Mouse (Mus musculus): ENCODE results near the gene Dnmt3b.

The Dnmt3b gene

DNA sequence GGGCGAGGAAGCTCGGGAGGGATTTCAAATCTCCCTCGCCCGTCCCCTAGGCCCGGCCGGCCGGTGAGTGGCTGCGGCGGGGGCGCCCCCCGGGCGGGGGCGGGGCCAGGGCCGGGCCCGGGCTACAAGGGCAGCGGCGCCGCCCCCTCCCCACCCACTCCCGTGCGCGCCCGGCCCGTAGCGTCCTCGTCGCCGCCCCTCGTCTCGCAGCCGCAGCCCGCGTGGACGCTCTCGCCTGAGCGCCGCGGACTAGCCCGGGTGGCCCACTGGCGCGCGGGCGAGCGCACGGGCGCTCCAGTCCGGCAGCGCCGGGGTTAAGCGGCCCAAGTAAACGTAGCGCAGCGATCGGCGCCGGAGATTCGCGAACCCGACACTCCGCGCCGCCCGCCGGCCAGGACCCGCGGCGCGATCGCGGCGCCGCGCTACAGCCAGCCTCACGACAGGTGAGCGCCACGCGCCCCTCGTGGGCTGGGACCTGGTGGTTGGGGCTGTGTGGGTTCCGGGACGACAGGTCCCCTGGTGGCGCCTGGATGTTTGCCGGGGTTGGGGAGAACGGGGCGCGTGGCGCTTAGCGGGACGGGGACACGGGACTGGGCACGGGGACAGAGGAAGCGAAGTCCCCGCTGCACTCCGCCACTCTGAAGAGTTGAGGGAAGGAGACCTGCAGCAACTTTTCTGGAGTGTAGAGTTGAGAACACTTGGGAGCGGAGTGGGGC lies at the start of gene Dnmt3b:
Dnmt3b (plus strand) TSS at position 153 of the 716 bp plus-strand sequence.
- DNase-seq = peak; percentile 75

GRCm38 (mm10) chr2:153600021-153600666 lies 49.1 kb upstream of the Dnmt3b start:
- peak; percentile 67 for DNase-seq

- DNase-seq = peak; percentile 67
These were observed 48.3 kb upstream of the Dnmt3b start for GRCm38 (mm10) chr2:153600667-153601648.

DNA sequence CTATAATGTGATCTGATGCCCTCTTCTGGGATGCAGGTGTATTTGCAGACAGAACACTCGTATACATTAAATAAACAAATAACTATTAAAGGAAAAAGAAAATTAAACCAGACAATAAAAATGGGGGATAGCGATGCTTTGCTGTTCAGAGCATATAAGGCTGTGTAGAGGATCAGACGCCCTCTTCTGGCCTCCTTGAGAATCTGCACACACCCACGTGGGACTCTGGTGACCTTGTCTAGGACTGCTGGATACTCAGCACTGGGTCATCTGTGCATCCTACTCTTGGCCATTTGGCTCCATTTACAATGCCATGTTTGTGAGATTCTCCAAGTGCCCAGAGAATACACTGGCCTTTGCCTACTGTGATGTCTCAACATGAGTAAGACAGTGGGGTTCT lies 45.5 kb upstream of the Dnmt3b start:
- no peak for DNase-seq

GRCm38 (mm10) chr2:153606421-153606820 lies 42.8 kb upstream of the Dnmt3b start:
- no peak for DNase-seq

DNA sequence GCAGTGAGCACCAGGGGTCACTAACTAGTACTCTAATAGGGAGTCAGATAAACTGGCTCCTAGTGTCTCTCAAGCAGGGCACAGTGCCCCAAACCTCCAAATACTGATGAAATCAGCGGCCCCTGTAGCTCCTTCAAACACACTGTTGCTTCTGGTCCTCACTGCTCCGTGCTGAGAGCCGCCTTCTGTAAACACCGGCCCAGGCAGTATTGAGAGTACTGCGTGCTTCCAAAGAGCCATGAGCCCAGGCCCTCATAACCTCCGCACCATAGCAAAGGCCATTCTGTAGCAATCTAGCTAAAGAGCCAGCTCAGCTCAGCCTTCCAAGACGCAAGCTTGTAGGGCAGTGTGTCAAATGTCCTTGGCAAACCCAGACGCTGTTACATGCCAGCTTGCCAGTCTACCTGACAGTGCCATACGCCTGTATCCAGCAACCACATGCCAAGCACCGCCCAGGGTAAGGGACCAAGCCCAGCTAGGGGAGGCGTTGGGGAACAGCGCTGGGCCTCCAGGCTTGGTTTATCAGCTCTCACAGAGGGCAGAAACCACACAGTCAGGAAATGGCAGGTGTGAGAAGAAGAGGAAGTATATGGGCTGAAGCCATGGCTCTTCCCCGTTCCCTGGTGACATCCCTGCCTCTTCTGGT lies 41.3 kb upstream of the Dnmt3b start:
- no peak for DNase-seq

DNA sequence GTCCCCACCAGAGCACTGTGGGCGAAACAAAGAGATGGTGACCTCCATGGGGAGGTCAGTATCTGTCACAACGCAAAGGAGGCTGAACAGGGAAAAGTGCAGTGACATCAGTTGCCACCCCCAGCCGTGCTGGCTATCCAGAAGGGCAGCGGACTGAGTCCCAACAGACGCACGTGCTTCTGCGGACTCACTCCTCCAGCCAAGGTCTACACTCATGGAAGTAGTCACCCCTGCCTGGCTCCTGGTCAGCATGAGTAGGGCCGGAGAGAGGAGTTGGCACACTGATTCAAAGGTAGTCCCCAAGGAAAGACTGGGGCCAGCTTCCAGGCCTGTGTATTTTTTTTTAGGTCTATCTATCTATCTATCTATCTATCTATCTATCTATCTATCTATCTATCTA lies 40.2 kb upstream of the Dnmt3b start:
- no peak for DNase-seq

DNA sequence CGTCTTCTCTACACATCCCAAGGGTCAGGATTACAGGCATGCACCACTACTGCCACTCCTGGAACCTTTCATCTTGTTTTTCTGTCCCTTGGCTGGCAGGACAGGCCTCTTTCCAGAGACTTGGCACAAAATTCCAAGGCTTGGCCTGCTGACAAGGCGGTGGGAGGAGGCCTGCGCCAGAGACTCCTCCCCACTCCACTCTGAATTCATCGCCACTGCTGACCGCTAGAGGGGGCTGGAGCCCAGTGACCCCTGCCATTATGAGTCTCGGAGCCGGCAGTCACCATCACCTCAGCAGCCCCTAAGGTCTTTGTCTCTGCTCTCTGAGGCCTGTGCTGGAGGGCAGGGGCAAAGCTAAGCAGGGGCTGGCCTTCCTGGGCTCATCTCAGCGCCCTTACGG lies 39.7 kb upstream of the Dnmt3b start:
- DNase-seq = peak; percentile 94

DNA sequence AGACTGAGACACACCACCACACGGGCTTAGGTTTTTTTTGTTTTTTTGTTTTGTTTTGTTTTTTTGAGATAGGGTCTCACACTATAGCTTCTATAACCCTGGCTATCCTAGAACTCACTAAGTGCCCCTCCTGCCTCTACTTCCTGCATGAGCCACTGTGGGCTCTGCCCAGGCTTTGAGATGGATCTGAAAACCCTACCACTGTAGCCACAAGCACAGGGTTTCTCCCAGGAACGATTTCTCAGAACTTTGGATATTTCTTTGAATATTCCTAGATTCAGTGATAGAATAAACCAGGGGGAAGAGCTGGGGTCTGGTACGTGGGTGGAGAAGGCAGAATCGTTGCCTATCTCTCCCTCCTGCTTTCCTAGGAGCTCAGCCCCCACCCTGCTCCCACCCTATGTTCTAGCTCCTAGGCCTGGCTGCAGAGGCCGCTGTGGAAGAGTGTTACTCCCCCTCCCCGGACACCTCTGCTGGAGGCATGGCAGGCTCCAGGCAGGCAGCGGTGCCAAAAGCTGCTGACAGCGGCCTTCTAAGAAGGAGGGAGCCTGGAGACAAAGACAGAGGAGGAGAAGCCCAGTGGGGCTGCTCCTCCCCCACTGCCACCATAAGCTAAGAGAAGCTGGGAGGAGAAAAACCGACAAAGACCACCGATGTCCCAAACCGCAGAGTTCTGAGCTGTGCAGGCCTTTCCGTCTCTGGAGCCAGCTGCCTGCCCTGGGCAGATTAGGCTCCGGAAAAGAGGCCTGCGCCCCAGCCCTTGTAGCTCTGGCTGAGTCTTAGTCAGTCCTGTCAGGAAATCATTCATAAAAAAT lies 38.6 kb upstream of the Dnmt3b start:
- DNase-seq = peak; percentile 71

DNA sequence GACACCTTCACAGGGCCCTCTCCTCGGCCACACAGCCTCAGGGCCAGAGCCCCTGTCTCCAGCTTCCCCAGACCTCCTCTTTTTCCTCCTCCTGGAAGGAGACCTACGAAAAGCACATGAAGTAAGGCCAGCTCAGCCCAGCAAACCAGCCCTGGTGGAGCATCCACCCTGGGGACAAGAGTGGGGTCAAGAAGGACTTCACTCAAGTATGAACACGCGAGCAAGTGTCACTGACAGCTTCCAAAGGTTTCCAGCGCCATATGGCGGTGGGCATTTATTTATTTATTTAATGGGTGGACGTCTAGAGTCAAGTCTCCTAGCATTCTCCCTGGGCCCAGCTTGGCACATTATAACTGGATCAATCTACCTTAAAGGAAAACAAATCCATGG lies 38.0 kb upstream of the Dnmt3b start:
- DNase-seq = no peak

DNA sequence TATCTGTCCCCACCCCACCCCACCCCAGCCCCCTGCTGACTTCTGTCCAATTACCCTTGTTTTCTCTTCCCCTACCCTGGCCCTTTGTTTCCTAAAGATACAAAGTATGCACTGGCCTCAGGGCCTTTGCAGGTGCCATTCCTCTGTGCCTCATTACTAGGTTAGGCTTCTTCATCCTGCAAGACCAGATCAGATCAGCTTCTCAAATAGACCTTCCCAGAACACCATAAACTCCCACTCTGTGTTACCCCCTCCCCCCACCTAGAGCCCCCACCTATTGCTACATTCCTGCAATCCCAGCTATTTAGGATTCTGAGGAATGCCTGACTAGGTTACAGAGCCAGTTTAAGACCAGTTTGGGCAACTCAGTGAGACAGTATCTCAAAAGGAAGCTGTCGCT lies 37.5 kb upstream of the Dnmt3b start:
- DNase-seq = no peak

- DNase-seq = peak; percentile 48
These were observed 36.5 kb upstream of the Dnmt3b start for GRCm38 (mm10) chr2:153612594-153613281.

GRCm38 (mm10) chr2:153616893-153617292 lies 32.4 kb upstream of the Dnmt3b start:
- DNase-seq = no peak

DNA sequence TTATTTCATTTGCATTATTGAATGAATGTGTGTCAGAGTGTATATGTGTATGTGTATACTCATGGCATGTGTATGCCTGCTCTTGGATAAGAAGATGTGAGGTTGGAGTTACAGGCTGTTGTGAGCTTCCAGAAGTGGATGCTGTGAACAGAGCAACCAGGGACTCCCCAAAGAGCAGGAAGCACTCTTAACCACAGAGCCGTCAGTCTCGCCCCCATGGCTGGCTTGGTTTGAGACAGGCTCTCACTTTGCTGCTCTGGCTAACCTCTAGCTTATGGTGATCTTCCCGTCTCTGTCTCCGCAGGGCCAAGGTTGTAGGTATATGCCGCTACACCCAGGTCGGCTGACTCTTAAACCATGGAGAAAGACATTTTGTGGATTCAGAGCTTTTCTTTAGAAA lies 30.8 kb upstream of the Dnmt3b start:
- DNase-seq = no peak

DNA sequence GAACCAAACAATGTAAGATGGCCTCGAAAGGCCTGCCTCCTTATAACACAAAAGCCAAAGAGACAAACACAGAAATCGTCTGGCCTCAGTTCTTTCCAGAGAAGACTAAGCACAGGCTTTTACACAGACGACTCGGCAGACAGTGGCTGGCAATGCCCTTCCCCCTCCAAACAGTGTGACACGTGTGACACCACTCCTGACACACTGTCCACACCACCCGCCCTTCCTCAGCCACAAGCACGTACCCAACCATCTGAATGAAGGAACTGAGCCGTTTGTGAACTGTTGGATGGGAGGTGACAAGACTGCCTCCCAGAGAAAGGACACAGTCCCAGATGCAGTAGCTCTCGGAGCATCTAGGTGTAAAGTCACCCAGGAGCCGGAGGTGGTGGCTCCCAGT lies 30.4 kb upstream of the Dnmt3b start:
- DNase-seq = no peak

DNA sequence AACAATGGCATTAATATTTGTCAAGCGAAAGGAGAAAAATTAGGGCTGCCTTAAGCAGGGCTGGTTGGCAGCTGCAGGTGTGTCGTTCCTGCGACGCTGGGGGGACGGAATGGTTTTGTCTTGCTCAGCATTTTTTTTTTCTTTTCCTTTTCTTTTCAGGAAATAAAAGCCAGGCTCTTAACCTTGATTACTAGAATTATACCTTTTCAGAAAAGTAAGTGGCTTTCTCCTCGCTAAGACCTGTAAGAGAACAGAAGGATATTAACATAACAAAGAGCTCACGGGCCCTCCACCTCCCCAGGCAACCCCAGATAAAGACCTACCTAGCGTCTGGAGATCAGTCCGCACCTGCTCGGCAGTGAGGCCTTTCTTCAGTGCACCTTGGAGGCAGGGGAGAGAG lies 26.8 kb upstream of the Dnmt3b start:
- no peak for DNase-seq

- no peak for DNase-seq
These were observed 18.3 kb upstream of the Dnmt3b start for GRCm38 (mm10) chr2:153630950-153631349.

- peak; percentile 91 for DNase-seq
These were observed 17.0 kb upstream of the Dnmt3b start, which contains the start of gene Commd7 for GRCm38 (mm10) chr2:153631976-153632870. TSS of gene Commd7 (minus strand) at chr2:153632781.

DNA sequence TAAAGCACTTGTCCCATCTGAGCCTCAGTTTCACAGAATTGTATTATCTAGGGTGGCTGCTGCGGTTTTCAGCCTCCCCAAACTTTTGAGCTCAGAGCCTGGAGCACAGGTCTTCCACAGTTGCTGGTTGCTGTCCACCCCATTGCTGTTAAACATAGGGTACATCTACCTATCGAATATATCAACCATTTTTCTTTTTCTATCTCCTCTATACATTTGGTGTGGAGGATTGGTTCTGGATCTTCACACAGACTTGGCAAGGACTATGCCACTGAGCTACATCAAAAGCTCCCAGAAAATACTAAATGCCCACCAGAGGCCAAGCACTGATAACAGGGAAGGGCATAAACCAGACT lies 16.4 kb upstream of the Dnmt3b start:
- no peak for DNase-seq

DNA sequence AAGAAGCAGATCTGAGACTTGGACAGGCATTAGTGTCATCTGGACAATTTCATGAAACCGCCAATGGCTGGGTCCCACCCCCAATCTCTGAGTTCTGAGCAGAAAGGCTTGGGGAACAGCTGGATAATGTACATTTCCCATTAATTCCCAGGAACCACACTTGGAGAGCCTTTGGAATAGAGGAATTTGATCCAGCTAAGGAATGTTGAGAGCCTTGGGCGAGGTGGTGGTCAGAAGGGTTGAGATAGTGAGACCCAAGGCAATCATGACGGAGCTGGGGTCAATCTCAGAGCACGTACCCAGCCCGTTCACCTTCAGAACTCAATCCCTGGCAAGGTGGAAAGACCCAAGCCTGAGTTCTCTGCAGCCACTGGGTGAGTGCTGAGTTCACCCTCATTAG lies 16.0 kb upstream of the Dnmt3b start:
- DNase-seq = no peak

Data from lung, postnatal 10 days (tissue).